Mouse (Mus musculus) central nervous system, embryonic 14 days (tissue): ENCODE results near the gene Psmf1. TPM values are rescaled to one million over a fixed set of nuclear protein-coding genes. Genes with fewer than 3 reads are reported as not detected.

ENCODE experiments used
- polyA plus RNA-seq: library from polyadenylated mRNA; depleted of rRNA; stranded (reverse); fragments of >200 nt; gene quantifications from 2 replicates; pipeline ENCODE4 v1.2.3, GENCODE M21; 2012; rRNA removed

Psmf1 gene
- polyA plus RNA-seq, result 46.6 and 47.6 TPM in 2 replicates

GRCm38 (mm10) chr2:151743845-151744244 lies at the start of gene Psmf1:
TSS of gene Psmf1 (minus strand) at chr2:151744186.

GRCm38 (mm10) chr2:151701231-151702145 lies 42.5 kb downstream of the Psmf1 start, which contains the start of gene Tmem74b:
TSS of gene Tmem74b (plus strand) at chr2:151702008.

GRCm38 (mm10) chr2:151668433-151668832 lies 75.6 kb downstream of the Psmf1 start, which contains the start of gene Rad21l:
TSS of gene Rad21l (minus strand) at chr2:151668533.

Other genes starting within 250 kb of the Psmf1 start
- gene Fkbp1a, start 201.7 kb downstream of the Psmf1 start, polyA plus RNA-seq, result 217 and 224 TPM in 2 replicates
- gene Sdcbp2, start 171.6 kb downstream of the Psmf1 start, polyA plus RNA-seq, result 1.2 and 1.5 TPM in 2 replicates
- gene Snph, start 111.6 kb downstream of the Psmf1 start, polyA plus RNA-seq, result 15.3 and 18.5 TPM in 2 replicates
- 0.10 and 0.15 TPM in 2 replicates for gene Rad21l, start 75.7 kb downstream of the Psmf1 start, polyA plus RNA-seq
- 16.3 and 17.5 TPM in 2 replicates for gene Tmem74b, start 42.2 kb downstream of the Psmf1 start, polyA plus RNA-seq
- gene Rspo4, start 98.7 kb upstream of the Psmf1 start, polyA plus RNA-seq, result 0.09 and 0.11 TPM in 2 replicates
- 0.06 and 0.25 TPM in 2 replicates for gene Angpt4, start 167.0 kb upstream of the Psmf1 start, polyA plus RNA-seq
- gene Fam110a, start 236.0 kb upstream of the Psmf1 start, polyA plus RNA-seq, result 32.5 and 35.2 TPM in 2 replicates